ENCODE assay signal across 8 mouse cellular contexts in the genomic region with DNA sequence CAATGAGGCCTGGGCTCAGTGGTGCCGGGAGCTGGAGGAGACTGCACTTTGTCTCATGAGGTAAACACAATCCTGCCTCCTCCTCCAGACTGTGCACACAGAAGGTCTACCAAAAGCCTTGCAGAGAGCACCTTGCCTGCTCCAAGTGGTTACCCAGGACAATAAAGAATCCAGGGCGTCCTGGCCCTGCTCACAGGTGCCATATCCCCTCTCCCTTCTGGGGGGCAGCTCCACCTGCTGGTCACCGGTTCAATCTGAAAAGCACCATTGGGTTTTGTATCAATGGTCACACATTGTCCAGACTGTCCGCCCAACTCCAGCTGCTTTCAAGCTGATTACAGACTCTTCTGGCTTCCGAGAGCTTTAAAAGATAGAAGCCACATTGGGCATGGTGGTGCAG. TPM values are rescaled to one million over a fixed set of nuclear protein-coding genes. Genes with fewer than 3 reads are reported as not detected.
A peak's percentile ranks its signal among the peaks of the same experiment; 100 is the strongest.
DNase-seq lines count a peak whose midpoint lies in the region; ATAC-seq and TF ChIP-seq lines count a peak whose summit lies in the region.

No protein-coding gene starts in this region.

- no peaks in the 10 kb centered on the region for H3K36me3 ChIP-seq in hindbrain, postnatal 0 days (ENCODE audit: insufficient read depth, low read length)
- H3K36me3 ChIP-seq in hindbrain, embryonic 16.5 days (ENCODE audit: control insufficient read depth, insufficient read depth, low read length), result no peaks in the 10 kb centered on the region
- H3K36me3 ChIP-seq in CH12.LX (replicated peaks in 1 of 2; ENCODE audit: control insufficient read depth in 1 of 2, insufficient read depth in 1 of 2, low read length in 1 of 2), result no peaks in the 10 kb centered on the region

- no peaks in the 10 kb centered on the region for H3K79me2 ChIP-seq in CH12.LX (replicated peaks; ENCODE audit: control insufficient read depth, extremely low read depth, insufficient read depth, poor library complexity, severe bottlenecking)

- TF ChIP-seq POLR2A in CH12.LX (IDR thresholded peaks at IDR 0.05; ENCODE audit: low read depth, low read length), result no peak
- no peak for TF ChIP-seq POLR2A in brain, embryonic 14.5 days (IDR thresholded peaks at IDR 0.05; ENCODE audit: borderline replicate concordance, extremely low read depth, insufficient read depth, insufficient read length, poor library complexity, severe bottlenecking)
- TF ChIP-seq POLR2A in lung, adult 2 months (IDR thresholded peaks at IDR 0.05; ENCODE audit: borderline replicate concordance, extremely low read depth, low read depth, low read length), result no peak

- no peaks in the 10 kb centered on the region for H3K9me3 ChIP-seq in hindbrain, postnatal 0 days (ENCODE audit: low read length)
- no peaks in the 10 kb centered on the region; the same call in 1 of the 2 replicates for H3K9me3 ChIP-seq in hindbrain, embryonic 16.5 days (ENCODE audit: control insufficient read depth, low read length)
- peaks cover 8% of the 10 kb centered on the region for H3K9me3 ChIP-seq in CH12.LX (replicated peaks; ENCODE audit: low read length)

- dilution Hi-C loops in CH12.LX (cut with MboI; ENCODE audit: extremely low pct_ligation_motif_present, extremely low pct_unique_long_range_greater_than_20kb, low sequenced_read_pairs), result no loop called here

- no peak for TF ChIP-seq EP300 in CH12.LX (IDR thresholded peaks at IDR 0.05; ENCODE audit: low read length)

- TF ChIP-seq RAD21 in CH12.LX (IDR thresholded peaks at IDR 0.05; ENCODE audit: low read depth, low read length), result peak; percentile 55

- ATAC-seq in hindbrain, postnatal 0 days, result no peak
- ATAC-seq in hindbrain, embryonic 16.5 days, result no peak

- in situ Hi-C loops in CH12.LX (cut with MboI; ENCODE audit: low pct_ligation_motif_present, low pct_unique_long_range_greater_than_20kb, low sequenced_read_pairs), result loop anchor here (5.0 kb wide), 1 partner anchor 34 kb away; no protein-coding TSS in a partner anchor

- no peak overlapping the region for H3K4me3 ChIP-seq in hindbrain, postnatal 0 days (ENCODE audit: low read length)
- no peak overlapping the region for H3K4me3 ChIP-seq in hindbrain, embryonic 16.5 days (ENCODE audit: low read length)
- H3K4me3 ChIP-seq in CH12.LX (replicated peaks in 1 of 3; ENCODE audit: low read depth in 2 of 3, low read length in 2 of 3, poor library complexity in 1 of 3), result no peak overlapping the region
- H3K4me3 ChIP-seq in lung, adult 2 months (replicated peaks; ENCODE audit: extremely low read depth, low read depth, low read length), result no peak overlapping the region

- H3K9ac ChIP-seq in hindbrain, postnatal 0 days (replicated peaks; ENCODE audit: low read length), result no peak overlapping the region
- H3K9ac ChIP-seq in hindbrain, embryonic 16.5 days (ENCODE audit: low read depth, low read length), result no peak overlapping the region
- no peak overlapping the region for H3K9ac ChIP-seq in CH12.LX (ENCODE audit: insufficient read depth, low read depth)

- DNase-seq in hindbrain, postnatal 0 days (ENCODE audit: low spot score), result no peak
- peak; percentile 16 for DNase-seq in CH12.LX (ENCODE audit: extremely low read depth)
- no peak for DNase-seq in brain, embryonic 14.5 days (ENCODE audit: low read depth)
- peak; percentile 30 for DNase-seq in lung, adult 2 months
- DNase-seq in urinary bladder, adult 2 months (ENCODE audit: low spot score), result no peak
- no peak for DNase-seq in layer of hippocampus, adult 11-12 months (ENCODE audit: low spot score)
- DNase-seq in urinary bladder, postnatal 25 days (ENCODE audit: low spot score), result no peak

- WGBS in hindbrain, postnatal 0 days, result 69% methylated on average over 5 of the region's 5 CpGs
- 56% methylated on average over 5 of the region's 5 CpGs for WGBS in hindbrain, embryonic 16.5 days
- WGBS in lung, adult 2 months, result 48% methylated on average over 5 of the region's 5 CpGs

- TF ChIP-seq CTCF in hindbrain, postnatal 0 days (IDR thresholded peaks at IDR 0.05; ENCODE audit: low read depth), result peak; percentile 55
- peak in 1 of 2 experiments; percentile 70; a peak in 2 of 4 replicates for TF ChIP-seq CTCF in CH12.LX (conservative IDR thresholded peaks at IDR 0.05 in 1 of 2, IDR thresholded peaks at IDR 0.05 in 1 of 2; ENCODE audit: low read depth in 2 of 2, low read length in 2 of 2)
- peak; percentile 31; the same call in 1 of the 2 replicates for TF ChIP-seq CTCF in brain, embryonic 14.5 days (IDR thresholded peaks at IDR 0.05; ENCODE audit: borderline replicate concordance, extremely low read depth, insufficient read depth, insufficient read length)
- peak; percentile 55 for TF ChIP-seq CTCF in lung, adult 2 months (IDR thresholded peaks at IDR 0.05; ENCODE audit: insufficient read depth, low read length)

- H3K27ac ChIP-seq in hindbrain, postnatal 0 days, result no peak overlapping the region
- H3K27ac ChIP-seq in hindbrain, embryonic 16.5 days (ENCODE audit: low read depth, low read length), result no peak overlapping the region
- H3K27ac ChIP-seq in CH12.LX (ENCODE audit: insufficient read depth, low read depth), result no peak overlapping the region

- 0 out of 2 replicates have a peak, but pooled peaks cover 4% of the 10 kb centered on the region for H3K27me3 ChIP-seq in hindbrain, postnatal 0 days (ENCODE audit: insufficient read depth, low read length)
- 0 out of 2 replicates have a peak, but pooled peaks cover 3% of the 10 kb centered on the region for H3K27me3 ChIP-seq in hindbrain, embryonic 16.5 days (replicated peaks; ENCODE audit: control insufficient read depth, insufficient read depth, low read length)
- peaks cover 8% of the 10 kb centered on the region for H3K27me3 ChIP-seq in CH12.LX (replicated peaks)

- H3K4me1 ChIP-seq in hindbrain, postnatal 0 days (ENCODE audit: insufficient read depth, low read length), result 0 out of 2 replicates have a peak, but pooled peaks cover 3% of the 10 kb centered on the region
- H3K4me1 ChIP-seq in hindbrain, embryonic 16.5 days (ENCODE audit: control insufficient read depth, insufficient read depth, low read depth, low read length), result peaks cover 7% of the 10 kb centered on the region
- peaks cover 4 to 13% of the 10 kb centered on the region in 2 experiments; a peak in 3 of 4 replicates for H3K4me1 ChIP-seq in CH12.LX (ENCODE audit: control insufficient read depth in 1 of 2, insufficient read depth in 2 of 2)
- no peaks in the 10 kb centered on the region for H3K4me1 ChIP-seq in lung, adult 2 months (ENCODE audit: control insufficient read depth, insufficient read depth, low read length)

- no peak overlapping the region for H3K4me2 ChIP-seq in hindbrain, postnatal 0 days (ENCODE audit: low read depth, low read length)
- H3K4me2 ChIP-seq in hindbrain, embryonic 16.5 days (ENCODE audit: low read length), result no peak overlapping the region
- no peak overlapping the region for H3K4me2 ChIP-seq in CH12.LX (ENCODE audit: insufficient read depth, low read depth, poor library complexity, severe bottlenecking)

TF ChIP-seq in CH12.LX, 34 proteins besides CTCF, POLR2A, EP300 and RAD21:
- no peak for TF ChIP-seq JUND (conservative IDR thresholded peaks at IDR 0.05; ENCODE audit: low read depth, low read length)
- TF ChIP-seq SMC3 (IDR thresholded peaks at IDR 0.05; ENCODE audit: low read depth, low read length), result peak; percentile 60

RNA-seq across cellular contexts. Expression of gene Ddx50, which starts 32.0 kb away (rescaled TPM):
- total RNA-seq in hindbrain, postnatal 0 days (2014; rRNA removed), result 27.5 and 34.8 TPM in 2 replicates
- 76.8 and 77.5 TPM in 2 replicates for polyA plus RNA-seq in hindbrain, postnatal 0 days (2015; fragmentation: Nextera tagmentation; extraction: Ambion mirVana)
- 76.3 and 82.0 TPM in 2 replicates for polyA plus RNA-seq in hindbrain, embryonic 16.5 days (2015; fragmentation: Nextera tagmentation; extraction: Ambion mirVana)
- total RNA-seq in CH12.LX (2012; rRNA removed) (47.2 and 50.5 TPM in 2 replicates), CH12.LX (2014; rRNA removed) (58.7 and 69.2 TPM in 2 replicates)
- 73.5 and 74.4 TPM in 2 replicates for polyA plus RNA-seq in CH12.LX (2012; ENCODE audit: insufficient read length, low read depth)
- polyA plus RNA-seq in brain, embryonic 14.5 days (2012; rRNA removed), result 63.0 and 66.6 TPM in 2 replicates
- polyA plus RNA-seq in lung, adult 2 months (2012; rRNA removed), result 8.9 and 14.1 TPM in 2 replicates
- 85.8 and 88.3 TPM in 2 replicates for polyA plus RNA-seq in urinary bladder, adult 2 months (2012; rRNA removed)

RNA-seq across cellular contexts. Expression of gene Stox1, which starts 42.9 kb away (rescaled TPM):
- total RNA-seq in hindbrain, postnatal 0 days (2014; rRNA removed), result 3.9 and 5.2 TPM in 2 replicates
- polyA plus RNA-seq in hindbrain, postnatal 0 days (2015; fragmentation: Nextera tagmentation; extraction: Ambion mirVana), result 3.6 and 4.8 TPM in 2 replicates
- 3.5 and 4.3 TPM in 2 replicates for polyA plus RNA-seq in hindbrain, embryonic 16.5 days (2015; fragmentation: Nextera tagmentation; extraction: Ambion mirVana)
- total RNA-seq in CH12.LX (2012; rRNA removed) (0.17 TPM in 2 replicates), CH12.LX (2014; rRNA removed) (not detected in 2 replicates)
- not detected in 2 replicates for polyA plus RNA-seq in CH12.LX (2012; ENCODE audit: insufficient read length, low read depth)
- polyA plus RNA-seq in brain, embryonic 14.5 days (2012; rRNA removed), result 1.8 and 4.1 TPM in 2 replicates
- 0.99 and 1.0 TPM in 2 replicates for polyA plus RNA-seq in lung, adult 2 months (2012; rRNA removed)
- polyA plus RNA-seq in urinary bladder, adult 2 months (2012; rRNA removed), result 0.74 and 0.87 TPM in 2 replicates

Comparison
In these comparisons a context has a peak if more than half of its experiments do, and no peak if none do; other contexts are left out.
1. DNase-seq: peak in CH12.LX (single experiment) and lung, adult 2 months (single experiment); none in hindbrain, postnatal 0 days (single experiment), brain, embryonic 14.5 days (single experiment), urinary bladder, adult 2 months (single experiment), layer of hippocampus, adult 11-12 months (single experiment) and urinary bladder, postnatal 25 days (single experiment).